Mouse (Mus musculus): ENCODE measurements around the gene Slc25a12.

The Slc25a12 gene

DNA sequence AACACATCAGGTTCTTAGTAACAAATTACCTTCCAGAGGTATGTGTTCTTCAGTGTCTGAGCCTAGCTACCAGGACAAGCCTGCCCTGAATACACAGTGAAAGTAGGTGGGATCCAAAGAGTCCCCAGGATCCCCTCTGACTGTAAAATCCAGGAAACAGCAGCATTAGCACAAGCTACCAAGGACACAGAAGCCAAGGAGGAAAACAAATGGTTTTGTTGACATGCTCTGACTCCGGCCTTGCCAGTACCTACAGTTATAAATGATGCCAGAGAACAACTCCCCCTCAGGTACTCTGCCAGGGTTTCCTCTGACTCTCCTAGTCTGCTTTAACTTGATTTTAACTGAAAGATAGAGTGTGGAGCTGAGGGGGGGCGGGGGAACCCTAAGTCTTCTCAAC is 18.0 kb downstream of the Slc25a12 start:
- no peak for DNase-seq

- DNase-seq: no peak
These were observed 19.6 kb downstream of the Slc25a12 start for GRCm38 (mm10) chr2:71347732-71348490.

GRCm38 (mm10) chr2:71347160-71347559 is 20.4 kb downstream of the Slc25a12 start:
- DNase-seq: no peak

DNA sequence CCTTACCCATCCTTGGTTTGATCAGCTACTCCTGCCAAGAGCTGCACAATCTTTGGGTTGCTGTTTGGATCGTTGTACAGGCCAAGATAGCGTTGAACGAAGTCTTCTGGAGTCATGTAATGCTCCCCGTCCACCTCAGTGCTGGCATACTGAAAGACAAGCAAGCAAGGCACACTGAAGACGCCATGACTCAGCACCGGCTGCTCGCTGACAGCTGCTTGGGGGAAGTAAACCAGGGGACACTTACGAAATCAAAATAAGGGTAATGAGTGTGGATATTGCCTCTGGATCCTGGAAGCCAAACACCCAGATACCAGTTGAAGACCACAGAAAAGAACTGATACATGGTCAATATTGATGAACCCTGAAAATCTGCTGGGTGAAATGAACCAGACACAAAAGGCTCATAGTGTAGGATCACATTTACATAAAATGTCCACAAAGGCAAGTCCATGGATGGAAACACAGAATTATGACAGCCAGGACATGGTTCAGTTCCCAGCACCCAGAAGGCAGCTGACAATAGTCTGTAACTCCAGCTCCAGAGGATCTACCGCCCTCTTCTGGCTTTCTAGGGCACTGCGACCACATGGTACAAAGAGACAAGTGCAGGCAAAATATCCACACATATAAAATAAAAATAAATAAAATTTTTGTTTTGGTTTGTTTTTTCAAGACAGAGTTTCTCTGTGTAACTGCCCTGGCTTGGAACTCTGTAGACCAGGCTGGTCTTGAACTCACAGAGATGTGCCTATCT is 23.5 kb downstream of the Slc25a12 start:
- no peak for DNase-seq

DNA sequence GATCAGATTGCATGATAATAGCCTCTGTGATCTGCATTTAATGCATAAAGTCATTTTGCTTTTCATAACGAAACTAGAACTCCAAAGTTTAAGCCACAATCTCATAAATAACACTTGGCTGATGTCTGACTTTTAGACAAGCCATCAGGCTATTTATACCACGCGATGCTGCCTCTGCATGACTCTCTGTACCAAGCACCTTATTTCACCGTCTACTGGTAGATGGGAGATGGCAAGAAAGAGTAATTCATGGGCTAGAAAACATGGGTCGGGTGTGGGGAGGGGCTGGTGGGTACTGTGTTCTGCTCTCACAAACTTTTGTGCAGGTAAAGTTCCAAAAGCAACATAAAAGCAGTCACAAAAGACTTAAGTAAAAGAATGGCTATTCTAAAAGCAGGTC is 27.4 kb downstream of the Slc25a12 start:
- no peak for DNase-seq

- DNase-seq: no peak
These were observed 29.3 kb downstream of the Slc25a12 start for GRCm38 (mm10) chr2:71338145-71338796.

GRCm38 (mm10) chr2:71336631-71337030 is 30.9 kb downstream of the Slc25a12 start:
- no peak for DNase-seq

- DNase-seq: no peak
These were observed 31.3 kb downstream of the Slc25a12 start for GRCm38 (mm10) chr2:71336209-71336608.

DNA sequence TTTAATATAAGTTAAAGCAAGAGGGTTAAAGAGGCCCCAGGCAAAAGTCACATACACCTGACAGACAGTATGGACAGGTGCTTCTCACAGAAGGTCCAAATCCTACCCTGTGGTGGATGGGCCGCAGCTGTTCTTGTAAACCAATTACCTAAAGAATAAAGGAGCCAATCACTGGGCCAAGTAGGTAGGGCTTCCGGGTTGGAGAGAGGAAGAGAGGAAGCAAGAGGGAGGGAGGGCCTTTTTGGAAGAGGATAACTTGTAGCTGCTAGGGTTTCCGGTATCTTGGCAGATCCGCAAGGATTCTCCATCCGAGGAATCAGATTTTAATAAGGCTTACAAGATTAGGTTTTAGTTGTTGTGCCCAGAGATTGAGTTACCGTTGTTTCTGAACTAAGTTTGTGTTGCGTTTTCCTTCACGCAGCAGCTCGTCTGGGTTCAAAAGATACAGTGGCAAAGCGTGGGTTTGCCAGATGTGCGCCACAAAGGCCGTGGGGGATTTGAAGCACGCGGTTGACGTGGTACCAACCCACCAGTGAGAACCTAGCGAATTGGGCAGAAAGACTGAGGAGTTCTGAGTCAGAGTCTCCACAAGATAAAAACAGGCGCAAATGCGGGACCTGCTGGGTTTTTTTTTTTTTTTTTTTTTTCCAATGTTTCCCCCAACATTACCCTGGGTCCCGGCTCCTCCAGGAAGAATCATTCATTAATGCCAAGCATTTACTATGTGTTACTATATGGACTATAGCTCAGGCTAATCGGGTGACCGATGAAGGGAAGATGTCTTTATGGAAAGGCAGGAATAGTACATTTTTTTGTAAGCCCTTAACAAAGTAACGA is 33.3 kb downstream of the Slc25a12 start:
- no peak for DNase-seq

- DNase-seq: no peak
These were observed 37.8 kb downstream of the Slc25a12 start for GRCm38 (mm10) chr2:71329761-71330160.

DNA sequence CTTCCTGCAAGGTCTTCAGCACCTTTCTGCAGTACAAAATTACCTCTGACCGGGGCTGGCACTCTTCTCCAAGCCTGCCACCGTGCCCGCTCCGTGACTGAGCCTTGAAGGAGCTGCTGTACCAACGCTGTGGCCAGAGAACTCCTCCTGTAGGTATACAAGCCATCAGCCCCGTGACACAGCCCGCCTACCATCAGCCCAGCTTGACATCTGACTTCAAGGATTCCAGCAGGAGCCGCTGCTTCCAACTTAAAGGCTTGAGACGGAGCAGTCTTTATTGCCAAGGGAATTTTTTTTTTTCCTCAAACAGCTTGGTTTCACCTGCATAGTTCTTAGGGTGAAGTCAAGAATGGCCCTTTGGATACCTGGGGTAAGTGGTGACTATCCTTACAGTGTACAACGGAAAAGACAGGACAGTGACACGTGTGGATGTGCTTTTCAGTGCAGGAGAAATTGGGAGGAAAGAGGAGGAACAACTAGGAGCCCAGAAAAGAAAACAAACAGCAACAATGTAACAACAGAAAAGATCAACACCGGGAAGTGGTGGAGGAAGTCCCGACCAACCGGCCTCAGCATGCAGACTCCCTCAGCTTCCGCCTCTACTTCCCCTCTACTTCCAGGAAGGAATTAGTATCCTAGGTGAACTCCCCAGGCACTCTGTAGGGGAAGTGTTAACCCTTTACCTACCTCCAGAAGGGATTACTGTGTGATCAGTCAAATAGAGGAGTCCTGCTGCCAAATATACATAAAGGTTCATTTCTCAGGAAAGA is 39.0 kb downstream of the Slc25a12 start:
- no peak for DNase-seq

DNA sequence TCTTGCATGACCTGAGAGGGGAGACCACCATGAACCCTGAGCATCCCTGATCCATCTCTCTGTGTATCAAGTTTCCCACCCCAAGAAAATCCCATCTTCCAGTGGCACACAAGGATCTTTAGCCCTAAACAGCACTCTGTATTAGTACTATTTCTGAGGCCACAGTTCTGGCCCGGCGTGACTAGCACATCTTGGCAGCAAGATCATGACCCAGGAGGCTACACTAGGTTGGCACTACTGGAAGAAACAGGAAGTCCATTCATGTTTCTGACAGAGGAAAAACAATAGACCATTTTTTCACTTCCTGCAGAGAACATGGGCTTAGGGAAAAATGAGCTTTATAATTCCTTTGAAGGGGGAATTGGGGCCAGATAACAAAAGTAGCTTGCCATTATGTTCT is 39.8 kb downstream of the Slc25a12 start:
- DNase-seq: no peak

- DNase-seq: no peak
These were observed 40.6 kb downstream of the Slc25a12 start for GRCm38 (mm10) chr2:71326766-71327464.

- no peak for DNase-seq
These were observed 43.7 kb downstream of the Slc25a12 start for GRCm38 (mm10) chr2:71323886-71324285.

- no peak for DNase-seq
These were observed 46.1 kb downstream of the Slc25a12 start for GRCm38 (mm10) chr2:71321486-71321885.

DNA sequence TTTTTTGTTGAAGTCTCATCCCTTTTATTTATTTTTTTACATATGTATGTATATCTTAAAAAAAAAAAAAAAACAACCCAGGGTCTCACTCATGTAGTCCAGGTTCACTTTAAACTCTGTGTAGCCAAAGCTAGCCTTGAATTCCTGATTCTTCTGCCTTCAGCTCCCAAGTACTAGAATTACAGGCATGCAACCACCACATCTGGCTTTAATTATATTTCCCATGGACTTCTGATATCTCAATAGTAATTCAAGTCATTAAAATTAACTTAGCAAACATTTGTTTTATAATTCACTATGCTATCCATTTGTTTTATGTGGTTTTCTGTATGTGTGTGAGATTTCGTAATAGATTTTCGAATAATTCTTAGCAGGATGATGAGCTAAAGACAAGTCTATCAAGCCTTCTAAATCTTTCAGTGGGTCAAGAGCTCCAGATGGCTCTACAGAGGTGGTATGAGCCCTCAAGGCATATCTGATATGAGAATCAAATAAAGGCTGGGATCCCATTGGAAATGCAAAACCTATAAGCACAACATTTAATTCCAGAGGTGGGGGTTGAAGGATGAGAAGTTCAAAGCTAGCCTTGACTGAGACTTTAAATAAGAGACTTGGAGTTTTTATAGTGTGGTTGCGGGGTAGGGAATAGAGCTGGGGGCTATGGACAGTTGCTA is 51.3 kb downstream of the Slc25a12 start:
- DNase-seq: no peak

GRCm38 (mm10) chr2:71315022-71315421 is 52.5 kb downstream of the Slc25a12 start:
- DNase-seq: no peak

DNA sequence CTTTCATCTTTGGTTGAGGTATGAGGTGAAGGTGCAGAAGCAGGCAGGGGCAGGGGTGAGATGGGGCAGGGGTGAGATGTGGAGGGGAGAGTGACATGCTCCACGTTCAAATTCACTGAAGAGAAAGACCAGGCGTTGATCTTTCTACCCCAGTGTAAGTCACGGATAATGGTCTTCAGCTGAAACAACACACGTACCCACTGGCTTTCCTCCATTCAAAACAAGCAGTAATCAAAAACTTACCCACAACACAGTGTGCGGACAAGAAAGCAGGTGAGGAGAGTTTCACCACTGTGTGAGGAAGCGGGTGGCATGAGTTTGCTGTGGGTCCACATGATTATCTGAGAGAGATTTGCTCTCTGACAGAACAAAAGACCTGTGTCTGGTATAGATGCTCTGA is 53.5 kb downstream of the Slc25a12 start:
- no peak for DNase-seq

GRCm38 (mm10) chr2:71312067-71312466 is 55.5 kb downstream of the Slc25a12 start:
- no peak for DNase-seq

- DNase-seq: no peak
These were observed 57.8 kb downstream of the Slc25a12 start for GRCm38 (mm10) chr2:71309726-71310125.

DNA sequence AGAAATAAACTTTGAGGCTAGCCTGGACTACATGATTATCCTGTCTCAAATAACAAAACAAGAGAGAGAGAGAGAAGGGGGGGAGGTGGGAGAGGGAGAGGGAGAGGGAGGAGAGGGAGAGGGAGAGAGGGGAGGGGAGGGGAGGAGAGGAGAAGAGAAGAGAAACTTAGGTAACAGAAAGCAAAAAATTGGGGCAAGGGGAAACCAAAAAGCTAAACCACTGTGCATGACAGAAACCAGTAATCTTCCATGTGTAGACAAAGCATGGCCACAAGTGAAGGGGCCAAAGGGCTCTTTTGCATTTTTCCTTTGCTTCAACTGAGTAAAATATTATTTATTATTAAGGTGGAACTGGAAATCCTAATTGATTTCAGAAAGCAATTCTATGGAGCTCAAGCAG is 61.2 kb downstream of the Slc25a12 start:
- DNase-seq: no peak

Measured in right cerebral cortex, postnatal 14 days (tissue).